Mouse (Mus musculus) frontal cortex, postnatal 14 days (tissue): ENCODE measurements around the gene Gm21977.
"Not testable (repeated sequence)": the region's sequence is repeated elsewhere in the genome, so short reads cannot be mapped to it uniquely, and the experiment has no call there.

Experiments
- DNase-seq, 2 experiments: peaks; one replicate each; pipeline ENCODE4 v3.0.0; 2022; ENCODE audit warnings: low spot score in 2 of 2

Gene Gm21977

GRCm38 (mm10) chr14:42853377-42853776 is at the start of gene Gm21977:
Gene Gm21977 (minus strand): TSS chr14:42853477.
- DNase-seq, result not testable (repeated sequence)
